Mouse (Mus musculus) ES-E14 (cell line): Measurements from ENCODE around the gene Fam229a. TPM values are rescaled to one million over a fixed set of nuclear protein-coding genes. Genes with fewer than 3 reads are reported as not detected.

Experiments
- DNase-seq: peaks from one replicate; pipeline ENCODE4 v3.0.0-alpha.2; 2013; ENCODE audit warnings: low read depth, low spot score
- H3K27ac ChIP-seq: 2 replicates; pipeline ENCODE4 v1.5.1; 2012; ENCODE audit warnings: low read depth, mild to moderate bottlenecking, low read length, moderate library complexity, mixed read lengths; ENCODE audit not compliant: poor library complexity, insufficient read depth, severe bottlenecking
- H3K36me3 ChIP-seq: 2 replicates; pipeline ENCODE4 v1.6.1; 2012; ENCODE audit warnings: mild to moderate bottlenecking, low read length, moderate library complexity, mixed read lengths; ENCODE audit not compliant: control insufficient read depth, poor library complexity, insufficient read depth, severe bottlenecking
- H3K4me1 ChIP-seq, 2 experiments: fragments of 150-350 bp in 1 of 2; sonication (generic) in 1 of 2; 2 replicates each; pipeline ENCODE4 v1.6.1; 2012; ENCODE audit warnings: low read length in 2 of 2, mild to moderate bottlenecking in 1 of 2, mixed read lengths in 1 of 2; ENCODE audit not compliant: control insufficient read depth in 2 of 2, insufficient read depth in 2 of 2, poor library complexity in 1 of 2
- H3K4me3 ChIP-seq, 2 experiments: fragments of 150-350 bp in 1 of 2; sonication (generic) in 1 of 2; 2 replicates each; pipeline ENCODE4 v1.5.1; 2012; ENCODE audit warnings: low read length in 2 of 2, low read depth in 1 of 2, mild to moderate bottlenecking in 1 of 2, mixed read lengths in 1 of 2; ENCODE audit not compliant: insufficient read depth in 1 of 2, poor library complexity in 1 of 2, severe bottlenecking in 1 of 2
- H3K9ac ChIP-seq: 2 replicates; pipeline ENCODE4 v1.6.1; 2012; ENCODE audit warnings: low read depth, mild to moderate bottlenecking, low read length, mixed read lengths; ENCODE audit not compliant: poor library complexity, insufficient read depth, severe bottlenecking
- H3K9me3 ChIP-seq: fragments of 150-350 bp; sonication (generic); 2 replicates; pipeline ENCODE4 v1.6.1; 2012; ENCODE audit warnings: low read depth, mild to moderate bottlenecking, low read length; ENCODE audit not compliant: control insufficient read depth, insufficient read depth
- CHD2 ChIP-seq: IDR thresholded peaks from 2 replicates; pipeline ENCODE4 v1.6.1; 2014; ENCODE audit warnings: mild to moderate bottlenecking, low read depth, low read length, inconsistent platforms
- HCFC1 ChIP-seq: IDR thresholded peaks from 2 replicates; pipeline ENCODE4 v1.6.1; 2012; ENCODE audit warnings: low read length, inconsistent platforms, borderline replicate concordance; ENCODE audit not compliant: insufficient read depth
- MAFK ChIP-seq: IDR thresholded peaks from 2 replicates; pipeline ENCODE4 v1.6.1; 2014; ENCODE audit warnings: mild to moderate bottlenecking, low read depth, low read length, inconsistent platforms; ENCODE audit not compliant: insufficient read depth
- ZC3H11A ChIP-seq: IDR thresholded peaks from 2 replicates; pipeline ENCODE4 v1.6.1; 2012; ENCODE audit warnings: low read depth, mild to moderate bottlenecking, inconsistent platforms, low read length, borderline replicate concordance
- ZNF384 ChIP-seq: IDR thresholded peaks from 2 replicates; pipeline ENCODE4 v1.6.1; 2012; ENCODE audit warnings: low read depth, low read length, inconsistent platforms
- in situ Hi-C, 2 experiments: fragments of 600-800 bp; cut with MboI; formaldehyde crosslinking; loops; one replicate each; pipeline ENCODE4 v1.15.1; 2025; ENCODE audit warnings: low sequenced_read_pairs in 2 of 2, inconsistent platforms in 1 of 2; ENCODE audit not compliant: unreplicated experiment in 2 of 2
- total RNA-seq: library from RNA; depleted of rRNA; stranded (reverse); fragments of 300-350 nt; gene quantifications from 2 replicates; pipeline ENCODE4 v1.2.3, GENCODE M21; 2012

Gene Fam229a
- total RNA-seq, 1 experiment = not detected

- TF ChIP-seq ZNF384 (no peak), ZC3H11A (no peak), MAFK (no peak), CHD2 (no peak), HCFC1 (no peak)
- H3K27ac ChIP-seq = peak within 1 kb of the TSS; percentile 93
- H3K4me3 ChIP-seq = peak within 1 kb of the TSS; percentile 73 to 98
- peaks cover 6 to 26% of the 10 kb centered on the region in 2 experiments for H3K4me1 ChIP-seq
- DNase-seq = peak; percentile 74
- no peaks in the 10 kb centered on the region for H3K9me3 ChIP-seq
- in situ Hi-C loops = no loop called here
- peak within 1 kb of the TSS; percentile 97 for H3K9ac ChIP-seq
- peaks cover 22% of the 10 kb centered on the region for H3K36me3 ChIP-seq
Measured at GRCm38 (mm10) chr4:129513086-129513767, 22.2 kb downstream of the Fam229a start, which contains the start of gene Marcksl1. TSS of gene Marcksl1 (plus strand) at chr4:129513581.

- Histone ChIP-seq H3K36me3 (peaks cover 28% of the 10 kb centered on the region), H3K27ac (peak overlapping the region; percentile 93), H3K9ac (peak overlapping the region; percentile 97), H3K9me3 (no peaks in the 10 kb centered on the region), H3K4me3 (peak overlapping the region; percentile 73 to 98), H3K4me1 (peaks cover 6 to 24% of the 10 kb centered on the region in 2 experiments)
- TF ChIP-seq HCFC1 (no peak), CHD2 (no peak), ZNF384 (no peak), MAFK (no peak), ZC3H11A (no peak)
- DNase-seq = no peak
- in situ Hi-C loops = no loop called here
Measured at GRCm38 (mm10) chr4:129513891-129514290, 22.9 kb downstream of the Fam229a start.

DNA sequence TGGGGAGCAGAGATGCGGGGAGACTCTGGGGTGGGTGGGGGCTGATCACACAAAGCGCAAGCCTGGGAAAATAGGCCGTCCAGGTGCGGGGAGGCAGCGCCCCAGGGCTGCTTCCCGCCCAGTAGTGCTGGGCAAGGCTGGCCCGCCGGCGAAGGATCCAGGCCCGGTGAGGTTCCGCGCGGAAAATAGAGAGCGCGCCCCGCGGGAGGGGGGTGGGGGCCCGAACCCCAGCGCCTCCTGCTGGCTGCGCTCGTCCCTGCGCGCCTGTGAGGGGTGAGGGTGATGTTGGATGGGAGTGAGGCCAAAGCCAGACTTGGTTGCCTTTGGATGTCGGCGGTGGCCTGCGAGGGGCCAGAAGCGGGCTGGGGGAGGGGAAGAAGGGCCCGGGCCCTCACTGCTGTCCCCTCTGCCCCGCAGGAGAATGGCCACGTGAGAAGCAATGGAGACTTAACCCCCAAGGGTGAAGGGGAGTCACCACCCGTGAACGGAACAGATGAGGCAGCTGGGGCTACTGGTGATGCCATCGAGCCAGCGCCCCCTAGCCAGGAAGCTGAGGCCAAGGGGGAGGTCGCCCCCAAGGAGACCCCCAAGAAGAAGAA is 23.4 kb downstream of the Fam229a start:
- DNase-seq = no peak
- in situ Hi-C loops = no loop called here
- Histone ChIP-seq H3K9me3 (no peaks in the 10 kb centered on the region), H3K9ac (peak overlapping the region; percentile 97), H3K36me3 (peaks cover 29% of the 10 kb centered on the region), H3K4me3 (peak overlapping the region; percentile 73 to 98), H3K4me1 (peaks cover 2 to 20% of the 10 kb centered on the region in 2 experiments; a peak in 3 of 4 replicates), H3K27ac (peak overlapping the region; percentile 93)
- 0 out of 2 replicates have a peak, but pooled peaks have one; percentile 11 for TF ChIP-seq HCFC1
- TF ChIP-seq CHD2 = no peak

DNA sequence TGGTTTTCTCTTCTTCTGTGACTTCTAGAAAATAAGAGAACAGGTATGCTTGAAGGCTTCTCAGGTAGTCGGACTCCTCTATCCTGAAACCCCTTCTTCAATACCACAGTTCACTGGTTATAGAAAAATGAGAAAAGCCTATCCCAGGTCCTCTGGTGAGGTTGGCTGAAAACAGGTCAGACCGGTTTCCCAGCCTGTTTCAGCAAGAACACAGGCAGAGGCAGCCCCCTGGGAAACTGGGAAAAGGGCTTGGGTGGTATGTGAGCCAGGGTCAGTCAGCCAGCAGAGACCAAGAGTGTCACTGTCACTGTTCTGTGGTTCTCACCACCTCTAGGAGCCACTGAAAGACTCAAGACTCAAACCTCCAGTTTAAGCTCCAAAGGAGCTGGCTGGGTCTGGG is 25.9 kb downstream of the Fam229a start:
- Histone ChIP-seq H3K36me3 (peaks cover 47% of the 10 kb centered on the region), H3K4me3 (no peak overlapping the region), H3K9ac (no peak overlapping the region), H3K9me3 (no peaks in the 10 kb centered on the region), H3K27ac (no peak overlapping the region), H3K4me1 (peaks cover 0 to 15% of the 10 kb centered on the region in 2 experiments; a peak in 1 of 4 replicates)
- DNase-seq = no peak
- no peak for TF ChIP-seq ZC3H11A
- no peak for TF ChIP-seq MAFK
- no peak for TF ChIP-seq HCFC1
- TF ChIP-seq CHD2 = no peak
- in situ Hi-C loops = no loop called here
